Mouse (Mus musculus) intestine, embryonic 14.5 days (tissue): ENCODE results near the gene Lrmp. TPM values are rescaled to one million over a fixed set of nuclear protein-coding genes. Genes with fewer than 3 reads are reported as not detected.

ENCODE experiments used
- ATAC-seq: fragments of 200-750 bp; cut with Nextera tagmentation; replicated peaks from 2 replicates; pipeline ENCODE4 v1.8.0; 2017; ENCODE audit warnings: low read depth, moderate number of reproducible peaks, moderate TSS enrichment, moderate library complexity; ENCODE audit not compliant: low FRiP score, low TSS enrichment
- DNase-seq: peaks from one replicate; pipeline ENCODE4 v3.0.0-alpha.2; 2018; ENCODE audit warnings: low spot score
- H3K27ac ChIP-seq: fragments of 300-500 bp; sonication (generic); 2 replicates; pipeline ENCODE4 v1.5.1; 2014; ENCODE audit warnings: low read depth, mild to moderate bottlenecking, control low read depth
- H3K27me3 ChIP-seq: fragments of 300-500 bp; sonication (generic); replicated peaks from 2 replicates; pipeline ENCODE4 v1.6.1; 2014; ENCODE audit warnings: low read length, control low read depth; ENCODE audit not compliant: control insufficient read depth, insufficient read depth
- H3K36me3 ChIP-seq: fragments of 300-500 bp; sonication (generic); 2 replicates; pipeline ENCODE4 v1.6.1; 2014; ENCODE audit warnings: low read length, control low read depth; ENCODE audit not compliant: control insufficient read depth, insufficient read depth
- H3K4me1 ChIP-seq: fragments of 300-500 bp; sonication (generic); replicated peaks from 2 replicates; pipeline ENCODE4 v1.6.1; 2014; ENCODE audit warnings: low read length, control low read depth, mixed read lengths; ENCODE audit not compliant: control insufficient read depth, insufficient read depth
- H3K4me2 ChIP-seq: fragments of 300-500 bp; sonication (generic); 2 replicates; pipeline ENCODE4 v1.6.1; 2014; ENCODE audit warnings: low read length
- H3K4me3 ChIP-seq: fragments of 300-500 bp; sonication (generic); 2 replicates; pipeline ENCODE4 v1.5.1; 2014; ENCODE audit warnings: low read depth, low read length, control low read depth, mixed read lengths
- H3K9ac ChIP-seq: fragments of 300-500 bp; sonication (generic); 2 replicates; pipeline ENCODE4 v1.6.1; 2014; ENCODE audit warnings: mild to moderate bottlenecking, low read length
- H3K9me3 ChIP-seq: fragments of 300-500 bp; sonication (generic); 2 replicates; pipeline ENCODE4 v1.6.1; 2016; ENCODE audit warnings: low read length, control low read depth; ENCODE audit not compliant: control insufficient read depth
- WGBS: fragments of 180-500 bp; shearing (Covaris S2); extraction: QIAGEN DNeasy Blood & Tissue Kit; methylation state at CpG from one replicate; pipeline ENCODE4 v1.1.7; 2014; 5-methylcytosine and 5-hydroxymethylcytosine counted together
- polyA plus RNA-seq: library from polyadenylated mRNA; unstranded; fragments of >200 nt; fragmentation: Nextera tagmentation; extraction: Ambion mirVana; gene quantifications from 2 replicates; pipeline ENCODE4 v1.2.1, GENCODE M21; 2014

Lrmp gene
- polyA plus RNA-seq, 1 experiment from 2014 or later = 2.2 TPM

DNA sequence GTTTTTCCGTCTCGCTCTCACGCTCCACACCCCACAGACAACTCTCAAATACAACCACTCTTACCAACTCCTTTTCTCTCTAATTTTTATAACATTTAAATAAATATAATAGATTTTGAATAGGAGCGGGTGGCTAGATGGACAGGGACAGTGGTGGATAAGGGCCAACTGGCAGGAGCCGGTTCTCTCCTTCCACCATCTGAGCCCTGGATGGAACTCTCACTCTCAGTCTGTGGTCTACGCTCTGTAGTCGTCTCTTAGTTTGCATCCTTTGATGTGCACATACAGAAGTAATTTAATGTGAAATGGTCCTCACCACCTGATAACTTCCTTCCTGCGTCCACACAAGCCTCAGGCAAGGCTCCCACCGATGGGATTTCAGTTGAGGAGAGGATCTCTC is 39.2 kb upstream of the Lrmp start:
- Histone ChIP-seq H3K9me3 (no peaks in the 10 kb centered on the region), H3K4me1 (no peaks in the 10 kb centered on the region), H3K4me2 (peak overlapping the region; percentile 77), H3K27ac (no peak overlapping the region), H3K27me3 (peaks cover 21% of the 10 kb centered on the region), H3K9ac (no peak overlapping the region), H3K36me3 (no peaks in the 10 kb centered on the region), H3K4me3 (peak overlapping the region; percentile 39)
- WGBS = 23% methylated on average over 9 of the region's 9 CpGs
- DNase-seq = no peak
- no peak for ATAC-seq

DNA sequence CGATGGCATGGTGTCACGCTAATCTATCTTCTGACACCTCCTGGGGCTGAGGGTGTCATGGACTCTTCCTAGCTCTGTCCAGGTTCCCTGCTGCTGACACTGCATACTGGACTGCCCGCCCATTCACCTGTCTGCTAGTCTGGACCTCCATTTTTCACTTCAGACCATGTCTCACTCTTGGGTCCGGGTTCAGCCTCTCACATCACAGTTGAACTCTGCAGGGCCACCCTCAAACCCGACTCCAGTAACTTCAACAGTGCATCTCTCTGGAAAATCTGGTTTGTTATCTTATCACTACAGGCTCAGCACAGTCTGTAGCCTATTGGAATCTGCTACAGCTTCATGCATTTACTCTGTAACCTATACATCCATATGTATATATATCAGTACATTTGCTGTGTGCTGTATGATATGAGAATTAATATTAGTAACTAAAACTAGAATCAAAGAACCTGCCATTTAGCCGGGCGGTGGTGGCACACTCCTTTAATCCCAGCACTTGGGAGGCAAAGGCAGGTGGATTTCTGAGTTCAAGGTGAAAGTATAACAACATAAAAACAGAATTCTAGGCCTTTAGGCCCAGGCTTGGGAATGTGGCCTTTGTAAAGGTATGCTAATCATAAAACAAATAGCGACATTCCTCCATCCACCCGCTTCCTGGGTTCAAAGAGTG is 36.2 kb upstream of the Lrmp start:
- Histone ChIP-seq H3K9me3 (no peaks in the 10 kb centered on the region), H3K27me3 (peaks cover 17% of the 10 kb centered on the region), H3K4me1 (no peaks in the 10 kb centered on the region), H3K4me2 (no peak overlapping the region), H3K4me3 (no peak overlapping the region), H3K36me3 (no peaks in the 10 kb centered on the region), H3K27ac (no peak overlapping the region), H3K9ac (no peak overlapping the region)
- WGBS = 64% methylated on average over 8 of the region's 9 CpGs
- no peak for DNase-seq
- ATAC-seq = no peak

DNA sequence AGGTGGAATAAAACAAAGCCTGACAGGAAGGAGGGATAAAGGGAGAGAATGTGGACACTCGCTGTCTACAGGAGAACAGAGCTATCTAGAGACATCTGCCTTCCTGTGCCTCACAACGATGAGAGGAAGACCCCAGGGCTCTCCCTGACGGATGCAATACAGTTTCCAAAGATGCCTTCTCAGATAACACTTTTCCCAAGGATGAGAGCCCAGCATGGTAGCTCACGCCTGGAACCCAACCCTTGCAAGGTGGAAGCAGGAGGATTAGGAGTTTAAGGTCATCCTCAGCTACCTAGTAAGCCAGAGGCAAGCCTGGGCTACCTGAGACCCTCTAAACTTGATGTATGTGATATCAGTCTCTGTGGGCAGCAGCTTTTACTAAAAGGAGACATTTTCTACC is 33.7 kb upstream of the Lrmp start:
- ATAC-seq (no peak), DNase-seq (no peak)
- Histone ChIP-seq H3K4me2 (no peak overlapping the region), H3K9me3 (no peaks in the 10 kb centered on the region), H3K36me3 (no peaks in the 10 kb centered on the region), H3K4me3 (no peak overlapping the region), H3K4me1 (no peaks in the 10 kb centered on the region), H3K27me3 (0 out of 2 replicates have a peak, but pooled peaks cover 2% of the 10 kb centered on the region), H3K9ac (no peak overlapping the region), H3K27ac (no peak overlapping the region)
- WGBS = 55% methylated on average over 4 of the region's 4 CpGs

DNA sequence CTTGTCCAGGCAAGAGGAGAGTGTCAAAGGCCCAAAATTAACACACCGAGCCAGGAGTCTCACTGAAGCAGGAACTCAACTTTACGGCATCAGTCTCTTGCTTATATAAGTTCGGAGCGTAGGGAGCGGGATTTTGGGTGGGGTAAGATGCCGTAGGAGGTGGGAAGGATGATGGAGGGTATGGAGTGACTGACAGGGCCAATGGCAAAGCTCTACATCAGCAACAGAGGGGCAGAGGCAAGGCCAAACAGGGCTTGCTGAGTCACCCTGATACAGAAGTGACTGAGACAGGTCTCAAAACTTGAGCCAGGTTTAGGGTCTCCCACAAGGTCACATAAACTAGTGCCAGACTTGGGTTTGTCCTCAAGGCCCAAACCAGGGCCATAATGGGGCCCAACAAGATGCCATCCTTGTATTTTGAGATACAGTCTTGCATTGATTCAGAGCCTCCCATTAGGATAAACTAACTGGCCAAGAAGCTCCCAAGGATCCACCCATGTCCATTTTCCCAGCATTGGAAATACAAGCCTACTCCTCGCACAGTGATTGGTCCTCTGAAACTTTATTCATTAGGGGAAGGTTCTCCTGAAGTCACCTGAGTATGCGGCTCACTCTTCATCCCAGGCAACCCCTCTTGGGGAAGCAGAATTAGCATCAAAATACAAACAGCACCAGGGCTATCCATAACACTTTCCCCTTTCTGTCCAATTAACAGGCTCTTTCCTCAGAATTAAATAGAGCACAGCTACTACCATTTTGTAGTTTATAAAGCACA is 30.9 kb upstream of the Lrmp start:
- no peaks in the 10 kb centered on the region for H3K27me3 ChIP-seq
- ATAC-seq (no peak), DNase-seq (no peak)
- WGBS = 90% methylated on average over 8 of the region's 8 CpGs
- H3K4me3 ChIP-seq = no peak overlapping the region
- H3K36me3 ChIP-seq = no peaks in the 10 kb centered on the region
- H3K9me3 ChIP-seq = no peaks in the 10 kb centered on the region
- no peak overlapping the region for H3K9ac ChIP-seq
- no peak overlapping the region for H3K4me2 ChIP-seq
- H3K27ac ChIP-seq = no peak overlapping the region
- H3K4me1 ChIP-seq = no peaks in the 10 kb centered on the region

DNA sequence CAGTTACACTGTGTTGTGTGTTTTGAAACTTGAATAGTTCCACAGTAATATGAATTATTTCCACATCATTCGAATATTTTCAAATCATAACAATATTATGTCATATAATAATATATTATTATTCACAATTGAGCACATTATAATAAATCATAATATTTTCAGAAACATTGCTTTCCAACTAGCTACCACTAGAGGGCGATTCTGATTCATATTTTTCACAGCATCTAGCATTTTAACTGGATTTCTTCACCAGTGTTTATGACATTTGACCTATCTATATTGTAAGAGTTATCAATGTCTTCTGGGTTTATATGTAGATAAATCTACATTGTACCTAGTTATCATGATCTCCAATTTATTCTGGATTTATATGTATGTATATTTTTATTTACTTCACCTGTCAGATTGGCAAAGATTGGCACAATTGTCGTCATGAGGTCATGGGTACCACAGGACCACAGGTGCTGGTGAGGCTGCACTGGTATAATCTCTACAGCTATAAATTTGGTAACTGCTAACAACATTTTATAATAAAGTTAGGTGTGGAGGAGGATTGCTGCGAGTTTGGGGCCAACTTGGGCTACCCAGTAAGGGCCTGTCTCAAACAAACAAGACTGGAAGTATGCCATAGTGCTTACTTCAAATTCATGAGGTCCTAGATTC is 26.9 kb upstream of the Lrmp start:
- Histone ChIP-seq H3K27me3 (no peaks in the 10 kb centered on the region), H3K4me3 (no peak overlapping the region), H3K9ac (no peak overlapping the region), H3K27ac (no peak overlapping the region), H3K9me3 (no peaks in the 10 kb centered on the region), H3K36me3 (no peaks in the 10 kb centered on the region), H3K4me2 (no peak overlapping the region), H3K4me1 (no peaks in the 10 kb centered on the region)
- WGBS = 51% methylated on average over 4 of the region's 4 CpGs
- ATAC-seq (no peak), DNase-seq (no peak)

- H3K36me3 ChIP-seq = no peaks in the 10 kb centered on the region
- no peaks in the 10 kb centered on the region for H3K27me3 ChIP-seq
- H3K9me3 ChIP-seq = no peaks in the 10 kb centered on the region
- no peak overlapping the region for H3K4me2 ChIP-seq
- H3K27ac ChIP-seq = no peak overlapping the region
- 83% methylated on average over 4 of the region's 4 CpGs for WGBS
- H3K9ac ChIP-seq = no peak overlapping the region
- no peak overlapping the region for H3K4me3 ChIP-seq
- DNase-seq (no peak), ATAC-seq (no peak)
- no peaks in the 10 kb centered on the region for H3K4me1 ChIP-seq
Measured at GRCm38 (mm10) chr6:145089373-145089772, 26.1 kb upstream of the Lrmp start.

- Histone ChIP-seq H3K27me3 (no peaks in the 10 kb centered on the region), H3K4me2 (no peak overlapping the region), H3K4me3 (no peak overlapping the region), H3K9ac (no peak overlapping the region), H3K9me3 (no peaks in the 10 kb centered on the region), H3K4me1 (no peaks in the 10 kb centered on the region), H3K27ac (no peak overlapping the region), H3K36me3 (no peaks in the 10 kb centered on the region)
- ATAC-seq = no peak
- 69% methylated on average over 6 of the region's 6 CpGs for WGBS
- no peak for DNase-seq
Measured at GRCm38 (mm10) chr6:145090201-145090863, 25.1 kb upstream of the Lrmp start.

- Histone ChIP-seq H3K36me3 (no peaks in the 10 kb centered on the region), H3K27me3 (no peaks in the 10 kb centered on the region), H3K27ac (no peak overlapping the region), H3K9me3 (no peaks in the 10 kb centered on the region), H3K4me1 (no peaks in the 10 kb centered on the region), H3K4me2 (no peak overlapping the region), H3K9ac (no peak overlapping the region), H3K4me3 (no peak overlapping the region)
- DNase-seq (no peak), ATAC-seq (no peak)
- 62% methylated on average over 5 of the region's 5 CpGs for WGBS
Measured at GRCm38 (mm10) chr6:145090928-145091327, 24.5 kb upstream of the Lrmp start.
